Mouse (Mus musculus) ES-E14 (cell line): Measurements from ENCODE around the gene Ppp1r16b.
A peak's percentile ranks its signal among the peaks of the same experiment; 100 is the strongest.

Source experiments
- CHD2 ChIP-seq: IDR thresholded peaks from 2 replicates; pipeline ENCODE4 v1.6.1; 2014; ENCODE audit warnings: mild to moderate bottlenecking, low read depth, low read length, inconsistent platforms
- HCFC1 ChIP-seq: IDR thresholded peaks from 2 replicates; pipeline ENCODE4 v1.6.1; 2012; ENCODE audit warnings: low read length, inconsistent platforms, borderline replicate concordance; ENCODE audit not compliant: insufficient read depth
- MAFK ChIP-seq: IDR thresholded peaks from 2 replicates; pipeline ENCODE4 v1.6.1; 2014; ENCODE audit warnings: mild to moderate bottlenecking, low read depth, low read length, inconsistent platforms; ENCODE audit not compliant: insufficient read depth

GRCm38 (mm10) chr2:158767742-158768339, 102.6 kb downstream of the Ppp1r16b start, which contains the start of gene Fam83d:
- TF ChIP-seq CHD2 (peak; percentile 82; the same call in 1 of the 2 replicates), MAFK (no peak), HCFC1 (no peak; the same call in 1 of the 2 replicates)
